ENCODE assay signal across 8 mouse cellular contexts in genomic region chr4:153417164-153417896, GRCm38 (mm10).
DNase-seq lines count a peak whose midpoint lies in the region; ATAC-seq and TF ChIP-seq lines count a peak whose summit lies in the region.

No protein-coding gene starts in this region.

- H3K27me3 ChIP-seq in hindbrain, embryonic 15.5 days = no peaks in the 10 kb centered on the region
- no peaks in the 10 kb centered on the region; the same call in 1 of the 2 replicates for H3K27me3 ChIP-seq in neural tube, embryonic 13.5 days

- ATAC-seq in hindbrain, embryonic 15.5 days (ENCODE audit: low FRiP score, low read depth) = peak; percentile 46; the same call in 1 of the 2 replicates
- ATAC-seq in neural tube, embryonic 13.5 days (ENCODE audit: low read depth) = peak; percentile 44

- H3K4me1 ChIP-seq in hindbrain, embryonic 15.5 days (replicated peaks) = peaks cover 18% of the 10 kb centered on the region
- peaks cover 51% of the 10 kb centered on the region for H3K4me1 ChIP-seq in neural tube, embryonic 13.5 days (replicated peaks)

- H3K27ac ChIP-seq in layer of hippocampus, adult 2 months = peak overlapping the region; percentile 46; the same call in 1 of the 2 replicates
- H3K27ac ChIP-seq in hindbrain, embryonic 15.5 days (replicated peaks) = no peak overlapping the region
- no peak overlapping the region for H3K27ac ChIP-seq in neural tube, embryonic 13.5 days (replicated peaks)

- 4% methylated on average over 23 of the region's 23 CpGs for WGBS in hindbrain, embryonic 15.5 days
- 5% methylated on average over 23 of the region's 23 CpGs for WGBS in neural tube, embryonic 13.5 days

- no peak overlapping the region for H3K9ac ChIP-seq in hindbrain, embryonic 15.5 days
- H3K9ac ChIP-seq in neural tube, embryonic 13.5 days = peak overlapping the region; percentile 41

- peak overlapping the region; percentile 48 for H3K4me2 ChIP-seq in hindbrain, embryonic 15.5 days
- peak overlapping the region; percentile 49 for H3K4me2 ChIP-seq in neural tube, embryonic 13.5 days

- no peak for DNase-seq in layer of hippocampus, adult 2 months (ENCODE audit: low spot score in 2 of 2)
- DNase-seq in layer of hippocampus, postnatal 10 days (ENCODE audit: low spot score in 2 of 2) = no peak
- peak; percentile 80 for DNase-seq in embryo, embryonic 9.5 days (ENCODE audit: extremely low spot score)
- DNase-seq in cerebellum, adult 8-10 months = no peak
- DNase-seq in frontal cortex, postnatal 36 days (ENCODE audit: low spot score in 2 of 2) = no peak
- DNase-seq in spleen, postnatal 4 days (ENCODE audit: low spot score in 2 of 2) = no peak

- no peaks in the 10 kb centered on the region for H3K36me3 ChIP-seq in hindbrain, embryonic 15.5 days
- H3K36me3 ChIP-seq in neural tube, embryonic 13.5 days = no peaks in the 10 kb centered on the region

- H3K9me3 ChIP-seq in hindbrain, embryonic 15.5 days = no peaks in the 10 kb centered on the region
- no peaks in the 10 kb centered on the region for H3K9me3 ChIP-seq in neural tube, embryonic 13.5 days

- peak overlapping the region; percentile 25; the same call in 1 of the 2 replicates for H3K4me3 ChIP-seq in layer of hippocampus, adult 2 months
- H3K4me3 ChIP-seq in hindbrain, embryonic 15.5 days = peak overlapping the region; percentile 24
- peak overlapping the region; percentile 24 for H3K4me3 ChIP-seq in neural tube, embryonic 13.5 days

- TF ChIP-seq CTCF in layer of hippocampus, adult 2 months (conservative IDR thresholded peaks at IDR 0.05) = no peak
